Mouse (Mus musculus): ENCODE measurements at regions not wholly inside any gene's neighbourhood (a gene's known extent, or its start where the extent isn't known, plus 50 kb on each side); places are given as distances from the start of the nearest gene placed in this dataset.

DNA sequence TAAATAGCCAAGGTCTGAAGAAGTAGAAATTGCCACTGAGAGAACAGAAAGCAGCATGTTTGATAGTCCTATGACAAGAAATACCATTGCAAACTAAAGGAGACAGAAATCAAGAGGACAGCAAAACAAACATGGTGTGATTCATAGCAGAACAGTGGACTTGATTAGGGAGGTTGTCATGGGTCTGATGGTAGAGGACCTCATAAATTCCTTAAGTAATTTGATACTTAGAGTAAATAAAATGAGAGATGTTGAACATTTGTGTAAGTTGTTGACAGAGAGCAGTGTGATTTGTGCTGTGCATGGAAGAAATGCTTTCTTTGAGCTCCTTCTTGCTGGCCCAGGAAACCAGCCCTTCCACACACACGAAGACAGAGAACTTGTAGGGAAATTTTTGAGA lies 2090.8 kb downstream of the 9330182O14Rik start:
- no peak for TF ChIP-seq GATA4 (IDR thresholded peaks at IDR 0.05; ENCODE audit: insufficient replicate concordance, low read length)

DNA sequence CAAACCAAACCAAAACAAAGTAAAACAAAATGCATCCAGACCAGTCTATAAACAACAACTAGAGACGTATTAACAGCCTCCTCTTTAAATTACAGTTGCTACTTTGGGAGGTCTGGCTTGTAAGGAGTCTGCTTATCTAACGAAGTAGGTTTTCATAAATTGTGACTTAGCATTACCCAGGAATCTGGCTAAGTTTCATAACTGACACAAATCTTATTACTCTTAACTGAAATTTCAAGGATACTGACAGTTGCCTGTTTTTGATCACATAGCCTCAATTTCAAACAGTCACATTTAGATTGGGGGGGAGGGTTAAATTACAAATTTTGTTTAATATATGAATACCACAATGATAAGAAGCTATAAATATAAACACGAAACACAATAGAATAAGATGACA lies 2097.5 kb downstream of the 9330182O14Rik start:
- TF ChIP-seq GATA4 (IDR thresholded peaks at IDR 0.05; ENCODE audit: insufficient replicate concordance, low read length): no peak

DNA sequence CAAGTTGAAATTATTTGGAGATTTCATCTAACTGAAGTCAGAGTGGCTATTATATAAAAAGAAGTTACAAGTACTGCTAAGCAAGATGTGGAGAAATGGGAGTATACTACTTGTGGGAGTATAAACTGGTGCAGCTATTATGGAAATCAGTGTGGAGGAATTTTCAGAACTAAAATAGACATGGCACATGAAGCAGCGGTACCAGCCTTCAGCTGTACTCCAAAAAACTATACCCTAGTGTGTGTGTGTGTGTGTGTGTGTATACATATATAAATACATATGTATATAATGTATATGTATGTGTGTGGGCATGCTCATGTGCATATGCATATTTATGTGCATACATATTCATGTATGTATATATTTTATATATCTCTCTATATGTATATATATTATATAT lies 2112.6 kb downstream of the 9330182O14Rik start:
- TF ChIP-seq GATA4 (IDR thresholded peaks at IDR 0.05; ENCODE audit: insufficient replicate concordance, low read length): no peak

DNA sequence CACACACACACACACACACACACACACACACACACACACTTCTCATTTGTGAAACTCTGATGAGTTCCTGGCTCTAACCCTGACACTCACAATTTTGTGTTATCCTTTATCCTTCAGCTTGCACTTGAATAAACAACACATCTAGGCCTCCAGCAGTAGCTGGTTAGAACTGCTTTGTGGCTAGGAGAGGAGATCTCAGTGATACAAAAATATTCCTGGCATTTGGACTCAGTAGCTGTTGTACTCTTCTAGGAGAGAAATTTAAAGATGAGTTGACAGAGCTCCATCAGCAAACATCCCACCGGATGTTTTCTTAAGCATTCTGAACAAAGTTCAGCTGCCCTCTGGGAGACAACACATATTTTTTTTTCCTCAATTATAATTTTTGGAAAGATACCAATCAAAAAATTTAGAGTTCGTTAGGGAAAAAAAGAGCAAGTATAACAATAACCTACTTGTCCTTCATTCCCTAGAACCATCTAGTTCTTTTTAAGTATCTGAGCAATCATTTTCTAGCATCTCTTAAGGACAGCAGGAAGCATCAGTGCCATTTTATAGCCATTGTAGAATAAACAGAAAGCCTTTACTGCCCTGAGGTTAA lies 2118.7 kb downstream of the 9330182O14Rik start:
- peak; percentile 22; the same call in 1 of the 2 replicates for TF ChIP-seq GATA4 (IDR thresholded peaks at IDR 0.05; ENCODE audit: insufficient replicate concordance, low read length)

DNA sequence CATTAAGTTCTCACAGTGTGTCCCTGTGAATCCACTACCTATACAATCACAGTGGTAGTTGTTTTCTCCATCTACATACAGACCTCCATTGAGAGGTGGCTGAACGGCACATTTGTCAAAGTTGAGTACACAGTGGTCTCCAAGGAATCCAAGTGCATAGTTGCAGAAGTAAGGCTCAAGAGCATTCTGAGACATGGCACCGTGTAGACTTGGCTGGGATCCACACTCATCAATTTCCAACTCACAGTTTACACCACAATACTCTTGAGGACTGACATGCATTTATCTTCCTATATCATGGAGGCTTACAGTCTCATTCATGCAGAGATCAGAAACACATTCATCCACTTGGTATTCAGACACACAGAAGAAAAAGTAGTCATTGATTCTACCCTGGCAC lies 2122.2 kb downstream of the 9330182O14Rik start:
- no peak for TF ChIP-seq GATA4 (IDR thresholded peaks at IDR 0.05; ENCODE audit: insufficient replicate concordance, low read length)

DNA sequence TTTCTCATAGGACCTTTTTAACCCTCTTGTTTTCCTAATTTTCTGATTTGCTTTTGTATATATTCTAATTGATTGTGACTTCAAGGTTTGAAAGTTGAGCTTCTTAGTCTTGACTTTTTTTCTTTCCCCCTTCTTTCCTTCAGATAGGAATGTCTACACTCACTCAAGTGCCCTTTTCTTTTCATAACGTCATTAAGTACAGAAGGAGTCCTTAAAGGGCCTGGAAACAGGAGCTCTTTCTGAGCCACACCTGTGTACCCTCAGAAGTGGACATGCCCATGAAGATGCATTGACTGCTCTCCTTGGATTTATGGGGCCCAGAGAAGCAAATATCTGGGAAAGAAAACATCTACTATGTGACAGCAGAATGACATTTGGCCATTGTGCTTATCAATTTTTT lies 2141.0 kb downstream of the 9330182O14Rik start:
- TF ChIP-seq GATA4 (IDR thresholded peaks at IDR 0.05; ENCODE audit: insufficient replicate concordance, low read length): no peak

DNA sequence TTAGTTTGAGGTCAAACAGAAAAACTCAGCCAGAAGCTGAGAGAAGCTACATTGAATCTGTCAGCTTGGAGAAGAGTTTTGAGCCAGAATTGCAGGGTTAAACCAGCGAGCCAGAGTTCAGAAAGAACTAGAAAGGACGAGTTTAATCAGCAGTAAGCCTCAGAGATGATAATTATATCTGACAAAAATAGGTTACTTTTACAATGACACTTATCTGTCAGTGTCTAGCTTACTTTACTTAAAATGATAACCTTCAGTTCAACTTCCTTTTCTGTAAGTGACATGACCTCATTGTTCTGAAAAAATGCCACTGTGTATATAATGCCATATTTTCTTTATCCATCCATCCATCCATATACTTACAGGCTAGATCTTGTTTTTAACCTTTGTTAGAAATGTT lies 2143.1 kb downstream of the 9330182O14Rik start:
- no peak for TF ChIP-seq GATA4 (IDR thresholded peaks at IDR 0.05; ENCODE audit: insufficient replicate concordance, low read length)

DNA sequence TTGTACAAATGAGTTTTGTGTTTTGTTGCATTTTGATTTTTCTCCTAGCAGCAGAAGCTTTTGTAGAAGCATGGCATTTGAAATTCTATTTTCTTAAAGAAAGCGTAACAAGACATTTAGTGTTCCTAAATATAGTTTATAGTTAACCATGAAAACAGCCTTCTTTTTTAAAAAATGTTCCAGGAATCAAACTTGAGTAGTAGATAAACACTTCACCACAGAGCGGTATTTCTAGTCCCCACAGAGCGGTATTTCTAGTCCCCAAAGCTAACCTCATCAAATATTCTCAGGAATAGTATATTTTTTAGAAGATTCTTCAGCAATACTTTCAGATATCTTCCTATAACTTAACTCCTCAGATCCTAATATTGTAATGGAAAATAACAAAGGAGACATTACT lies 2146.6 kb downstream of the 9330182O14Rik start:
- no peak for TF ChIP-seq GATA4 (IDR thresholded peaks at IDR 0.05; ENCODE audit: insufficient replicate concordance, low read length)

DNA sequence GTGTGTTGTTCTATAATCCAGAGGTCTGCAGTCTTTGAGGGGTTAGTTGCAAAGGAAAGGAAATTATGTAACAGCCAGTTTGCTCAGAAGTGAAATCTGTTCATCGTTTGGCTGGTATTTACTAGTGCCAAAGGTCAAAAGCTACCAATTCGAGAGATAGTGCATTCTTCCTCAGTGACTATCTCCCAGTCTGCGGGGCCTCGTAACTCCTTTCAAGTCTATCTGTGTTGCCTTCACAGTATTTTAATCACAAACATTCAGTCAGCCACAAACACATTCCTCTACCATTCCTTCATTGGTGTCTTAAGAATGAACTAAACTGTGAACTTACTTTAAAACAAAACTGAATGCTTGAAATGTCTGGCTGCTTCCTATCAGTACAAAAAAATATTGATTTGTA lies 2162.2 kb downstream of the 9330182O14Rik start:
- no peak for TF ChIP-seq GATA4 (IDR thresholded peaks at IDR 0.05; ENCODE audit: insufficient replicate concordance, low read length)

DNA sequence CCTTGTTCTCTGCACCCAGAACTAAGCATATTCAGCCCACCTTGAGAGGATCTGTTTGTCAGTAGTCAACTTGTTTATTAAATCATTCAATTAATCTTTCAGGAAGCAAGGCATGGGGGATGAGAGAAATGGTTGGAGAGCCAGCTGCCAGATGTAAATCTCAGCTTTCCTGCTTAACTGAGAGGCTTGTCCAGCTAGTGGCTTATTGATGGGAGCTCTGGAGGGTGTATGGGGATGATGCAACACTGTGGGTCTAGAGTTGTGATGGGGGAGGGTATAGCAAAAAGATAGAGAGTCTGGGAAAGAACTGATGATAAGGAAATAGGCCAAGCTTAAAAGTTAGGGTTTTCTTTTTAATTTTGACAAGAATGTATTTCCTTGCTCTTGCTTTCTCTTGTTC lies 2163.3 kb downstream of the 9330182O14Rik start:
- no peak for TF ChIP-seq GATA4 (IDR thresholded peaks at IDR 0.05; ENCODE audit: insufficient replicate concordance, low read length)

DNA sequence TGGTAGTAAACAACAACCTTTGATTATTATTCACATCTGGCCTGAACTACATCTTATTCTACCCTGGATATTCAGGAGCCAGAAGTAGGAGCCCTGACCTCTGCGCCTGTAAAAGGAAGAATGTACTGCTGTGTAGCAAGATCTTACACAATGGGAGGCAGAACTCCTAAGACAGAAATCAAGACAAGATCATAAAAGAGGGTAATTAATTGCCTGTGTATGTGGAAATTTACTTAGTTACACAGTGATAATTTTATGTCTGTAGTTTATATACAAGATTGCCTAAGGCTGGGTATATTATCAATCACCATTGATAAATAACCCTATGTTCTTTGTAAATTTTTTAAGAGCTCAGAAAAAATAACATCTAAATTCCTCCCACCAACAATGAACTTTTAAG lies 2167.8 kb downstream of the 9330182O14Rik start:
- no peak for TF ChIP-seq GATA4 (IDR thresholded peaks at IDR 0.05; ENCODE audit: insufficient replicate concordance, low read length)

DNA sequence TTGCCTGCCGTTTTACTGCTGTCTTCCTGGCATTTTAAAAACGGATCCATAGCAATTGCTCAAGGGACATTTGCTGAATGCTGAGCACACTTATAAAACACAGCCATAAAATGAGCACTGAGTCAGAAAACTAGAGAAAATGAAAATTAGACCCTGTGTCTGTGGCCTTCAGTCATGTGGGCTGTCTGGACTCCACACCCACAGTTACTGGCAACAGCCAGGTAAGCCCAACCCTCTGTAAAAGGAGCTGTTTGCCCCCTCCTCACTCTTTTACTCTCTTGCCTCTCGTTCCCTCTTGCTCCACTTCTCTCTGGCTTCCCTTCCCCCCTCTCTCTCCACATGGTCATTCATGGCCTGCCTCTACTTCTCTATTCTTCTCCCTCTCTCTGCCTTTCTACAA lies 2169.9 kb downstream of the 9330182O14Rik start:
- TF ChIP-seq GATA4 (IDR thresholded peaks at IDR 0.05; ENCODE audit: insufficient replicate concordance, low read length): no peak

DNA sequence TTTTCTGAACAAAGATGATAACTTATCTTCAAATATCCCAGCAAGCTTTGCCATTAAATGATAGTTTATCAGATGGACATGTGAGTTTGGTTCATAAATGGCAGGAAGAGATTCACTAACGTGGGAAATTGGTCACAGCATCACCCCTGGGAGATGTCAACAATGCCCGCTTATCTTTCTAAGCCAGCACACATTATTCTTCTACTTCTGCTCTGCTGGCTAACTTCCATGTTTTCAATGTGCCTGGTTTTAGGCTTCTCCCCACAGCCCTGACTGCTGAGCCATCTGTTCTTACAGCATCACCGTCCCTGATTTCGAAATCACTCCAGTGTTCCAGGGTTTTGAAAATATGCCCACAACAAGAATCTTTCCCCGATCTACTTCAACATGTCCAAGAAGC lies 2175.4 kb downstream of the 9330182O14Rik start:
- TF ChIP-seq GATA4 (IDR thresholded peaks at IDR 0.05; ENCODE audit: insufficient replicate concordance, low read length): no peak

DNA sequence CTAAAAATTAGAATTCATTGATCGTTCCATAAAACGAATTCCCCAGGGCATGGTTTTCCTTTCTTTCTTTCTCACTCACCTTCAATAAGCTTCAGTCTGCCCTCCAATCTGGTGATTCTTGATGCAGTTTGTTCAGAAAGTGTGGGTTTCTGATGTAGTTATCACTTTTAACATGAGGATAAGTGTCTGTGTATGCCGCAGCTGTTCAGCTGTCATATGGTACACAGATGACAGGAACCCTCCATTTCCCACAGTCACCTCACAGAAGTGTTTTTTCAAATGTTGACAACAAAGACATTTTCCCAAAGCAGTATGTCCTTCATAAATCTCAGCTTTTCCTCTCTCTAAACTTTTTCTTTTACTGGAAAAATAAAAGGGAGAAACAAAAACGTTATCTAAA lies 2177.0 kb downstream of the 9330182O14Rik start:
- TF ChIP-seq GATA4 (IDR thresholded peaks at IDR 0.05; ENCODE audit: insufficient replicate concordance, low read length): no peak

DNA sequence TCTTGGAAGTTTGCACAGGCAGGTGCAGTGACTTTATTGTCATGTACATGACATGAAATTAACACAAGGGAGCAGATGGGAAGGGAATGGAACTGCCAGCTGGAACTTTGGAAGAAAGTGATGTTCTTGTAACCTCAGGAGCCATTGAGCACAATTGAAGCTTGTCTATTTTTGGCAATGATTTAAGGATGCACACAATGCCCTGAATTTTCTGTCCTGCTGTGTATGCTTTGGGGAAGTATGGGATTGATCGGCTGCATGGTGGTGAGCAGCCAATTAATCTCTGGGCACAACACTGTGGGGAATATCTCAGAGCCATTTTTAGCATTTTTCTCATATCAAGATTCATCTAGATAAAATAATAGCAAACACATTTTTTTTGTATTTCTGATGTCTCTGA lies 2186.2 kb downstream of the 9330182O14Rik start:
- no peak for TF ChIP-seq GATA4 (IDR thresholded peaks at IDR 0.05; ENCODE audit: insufficient replicate concordance, low read length)

DNA sequence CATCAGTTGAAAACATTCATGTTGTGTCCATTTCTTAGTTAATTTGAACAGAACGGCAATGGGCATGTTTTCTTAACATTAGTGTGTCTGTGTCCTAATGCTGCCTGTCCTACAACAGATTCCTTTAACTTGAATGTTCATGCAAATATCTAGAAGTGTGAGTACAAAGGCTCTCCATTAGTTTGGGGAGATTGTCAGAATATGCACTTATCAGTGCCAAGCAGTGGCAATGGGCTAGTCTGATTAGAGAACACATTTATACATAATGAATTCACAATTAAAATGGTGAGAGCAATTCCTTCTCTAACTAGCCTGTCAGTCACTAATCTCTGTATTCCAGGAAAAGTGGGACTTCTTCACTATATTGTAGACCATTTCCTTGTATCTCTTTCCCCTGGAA lies 2188.8 kb downstream of the 9330182O14Rik start:
- no peak for TF ChIP-seq GATA4 (IDR thresholded peaks at IDR 0.05; ENCODE audit: insufficient replicate concordance, low read length)

DNA sequence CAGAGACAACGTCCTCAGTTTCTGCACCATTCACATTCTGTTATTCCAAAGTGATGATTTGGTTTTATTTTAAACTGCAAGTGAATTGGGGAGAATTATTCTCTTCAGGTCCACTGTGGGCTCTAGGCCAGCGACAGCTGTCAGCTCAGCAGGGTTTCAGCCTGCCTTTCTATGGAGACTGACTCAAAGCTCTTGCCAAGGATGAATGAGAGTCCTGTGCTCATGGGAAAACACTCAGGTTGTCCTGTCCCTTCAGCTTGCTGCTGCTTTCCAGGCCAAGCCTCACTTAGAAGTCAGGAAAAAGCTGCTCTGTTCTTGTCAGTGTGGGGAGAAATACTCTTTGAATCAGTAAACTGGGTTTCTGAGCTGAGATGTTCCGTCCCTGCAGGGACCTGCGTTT lies 2191.1 kb downstream of the 9330182O14Rik start:
- TF ChIP-seq GATA4 (IDR thresholded peaks at IDR 0.05; ENCODE audit: insufficient replicate concordance, low read length): no peak

Data from liver, adult (tissue).